Mouse (Mus musculus) limb, embryonic 14.5 days (tissue): ENCODE measurements around the gene Phf1. TPM values are rescaled to one million over a fixed set of nuclear protein-coding genes. Genes with fewer than 3 reads are reported as not detected.

Experiments used
- ATAC-seq: fragments of 200-750 bp; cut with Nextera tagmentation; 2 replicates; pipeline ENCODE4 v1.8.0; 2017; ENCODE audit warnings: low read depth, moderate number of reproducible peaks, moderate TSS enrichment; ENCODE audit not compliant: low FRiP score
- DNase-seq: peaks from one replicate; pipeline ENCODE4 v3.0.0-alpha.2; 2015; ENCODE audit warnings: low spot score
- H3K27ac ChIP-seq: fragments of 300-500 bp; sonication (generic); replicated peaks from 2 replicates; pipeline ENCODE4 v1.5.1; 2014; ENCODE audit warnings: low read depth, mild to moderate bottlenecking, low read length, moderate library complexity, mixed read lengths
- H3K27me3 ChIP-seq: fragments of 300-500 bp; sonication (generic); 2 replicates; pipeline ENCODE4 v1.6.1; 2014; ENCODE audit warnings: low read length, mixed read lengths; ENCODE audit not compliant: control insufficient read depth, insufficient read depth
- H3K36me3 ChIP-seq: fragments of 300-500 bp; sonication (generic); 2 replicates; pipeline ENCODE4 v1.6.1; 2014; ENCODE audit warnings: mild to moderate bottlenecking, low read length, moderate library complexity, mixed read lengths; ENCODE audit not compliant: control insufficient read depth, insufficient read depth
- H3K4me1 ChIP-seq: fragments of 300-500 bp; sonication (generic); 2 replicates; pipeline ENCODE4 v1.6.1; 2014; ENCODE audit warnings: antibody characterized with exemption, low read length, mixed read lengths; ENCODE audit not compliant: control insufficient read depth, insufficient read depth
- H3K4me2 ChIP-seq: fragments of 300-500 bp; sonication (generic); replicated peaks from 2 replicates; pipeline ENCODE4 v1.6.1; 2014; ENCODE audit warnings: low read depth, mild to moderate bottlenecking, low read length, moderate library complexity; ENCODE audit not compliant: severe bottlenecking
- H3K4me3 ChIP-seq: fragments of 300-500 bp; sonication (generic); replicated peaks from 2 replicates; pipeline ENCODE4 v1.5.1; 2014; ENCODE audit warnings: low read length
- H3K9ac ChIP-seq: fragments of 300-500 bp; sonication (generic); 2 replicates; pipeline ENCODE4 v1.6.1; 2014; ENCODE audit warnings: mild to moderate bottlenecking, low read depth, low read length, moderate library complexity; ENCODE audit not compliant: severe bottlenecking
- H3K9me3 ChIP-seq: fragments of 300-500 bp; sonication (generic); 2 replicates; pipeline ENCODE4 v1.6.1; 2016; ENCODE audit warnings: low read length; ENCODE audit not compliant: control insufficient read depth
- POLR2A ChIP-seq: fragments of 200-500 bp; IDR thresholded peaks from 2 replicates; pipeline ENCODE4 v1.8.0; 2012; ENCODE audit warnings: inconsistent platforms, mild to moderate bottlenecking, moderate library complexity, borderline replicate concordance; ENCODE audit not compliant: insufficient read depth, insufficient read length; ENCODE audit errors: extremely low read depth
- WGBS: fragments of 180-500 bp; shearing (Covaris S2); extraction: QIAGEN DNeasy Blood & Tissue Kit; methylation state at CpG from one replicate; pipeline ENCODE4 v1.1.7; 2014; 5-methylcytosine and 5-hydroxymethylcytosine counted together
- microRNA-seq: library from miRNA; unstranded; fragments of <30 nt; microRNA quantifications from one replicate; pipeline ENCODE4, GENCODE M21; 2016
- polyA plus RNA-seq, 2 experiments: library from polyadenylated mRNA; depleted of rRNA in 1 of 2; stranded (reverse) in 1 of 2; unstranded in 1 of 2; fragments of >200 nt; fragmentation: Nextera tagmentation in 1 of 2; extraction: Ambion mirVana in 1 of 2; gene quantifications; 2 replicates each; pipeline versions ENCODE4 v1.2.1 to v1.2.3; 2012 to 2014

Phf1 gene
- polyA plus RNA-seq, 2 experiments: 12.8 to 56.6 TPM

- Histone ChIP-seq H3K27ac (no peak overlapping the region), H3K9me3 (no peaks in the 10 kb centered on the region), H3K9ac (no peak overlapping the region), H3K4me3 (no peak overlapping the region), H3K27me3 (no peaks in the 10 kb centered on the region), H3K36me3 (peaks cover 34% of the 10 kb centered on the region), H3K4me1 (no peaks in the 10 kb centered on the region), H3K4me2 (no peak overlapping the region)
- 67% methylated on average over 2 of the region's 2 CpGs for WGBS
- ATAC-seq (no peak), DNase-seq (no peak)
- TF ChIP-seq POLR2A: no peak
Observed at GRCm38 (mm10) chr17:26981050-26981449, 48.2 kb downstream of the Phf1 start.

- Histone ChIP-seq H3K4me3 (no peak overlapping the region), H3K36me3 (peaks cover 11% of the 10 kb centered on the region), H3K4me2 (no peak overlapping the region), H3K9me3 (no peaks in the 10 kb centered on the region), H3K27me3 (no peaks in the 10 kb centered on the region), H3K27ac (no peak overlapping the region), H3K4me1 (no peaks in the 10 kb centered on the region), H3K9ac (no peak overlapping the region)
- ATAC-seq (no peak), DNase-seq (no peak)
- 93% methylated on average over 4 of the region's 4 CpGs for WGBS
- TF ChIP-seq POLR2A: no peak
Observed at GRCm38 (mm10) chr17:26983382-26983781, 50.5 kb downstream of the Phf1 start.

GRCm38 (mm10) chr17:26985503-26986179, 52.8 kb downstream of the Phf1 start:
- Histone ChIP-seq H3K9ac (no peak overlapping the region), H3K4me3 (no peak overlapping the region), H3K27ac (no peak overlapping the region), H3K36me3 (no peaks in the 10 kb centered on the region), H3K27me3 (no peaks in the 10 kb centered on the region), H3K4me1 (no peaks in the 10 kb centered on the region), H3K9me3 (no peaks in the 10 kb centered on the region), H3K4me2 (no peak overlapping the region)
- TF ChIP-seq POLR2A: no peak
- WGBS: 86% methylated on average over 10 of the region's 10 CpGs
- ATAC-seq (no peak), DNase-seq (no peak)

Small RNA genes lying within 50 kb of the gene (microRNA-seq; reads per million reads assigned to microRNA genes)
- gene Gm27775 (not detected), gene Mir3083 (not detected), gene Mir6968 (0.92 reads per million)

Other genes starting within 250 kb of the Phf1 start
- 4.9 and 5.0 TPM in 2 replicates for gene Crebrf, start 217.4 kb upstream of the Phf1 start, polyA plus RNA-seq (2012; rRNA removed)
- gene Crebrf, start 217.4 kb upstream of the Phf1 start, polyA plus RNA-seq (2014; fragmentation: Nextera tagmentation; extraction: Ambion mirVana): 5.9 and 6.5 TPM in 2 replicates
- 45.6 and 48.7 TPM in 2 replicates for gene Bnip1, start 152.0 kb upstream of the Phf1 start, polyA plus RNA-seq (2012; rRNA removed)
- gene Bnip1, start 152.0 kb upstream of the Phf1 start, polyA plus RNA-seq (2014; fragmentation: Nextera tagmentation; extraction: Ambion mirVana): 49.3 and 49.4 TPM in 2 replicates
- 0.06 and 0.15 TPM in 2 replicates for gene Nkx2-5, start 88.0 kb upstream of the Phf1 start, polyA plus RNA-seq (2012; rRNA removed)
- gene Nkx2-5, start 88.0 kb upstream of the Phf1 start, polyA plus RNA-seq (2014; fragmentation: Nextera tagmentation; extraction: Ambion mirVana): not detected in 2 replicates
- gene Kifc5b, start 16.0 kb upstream of the Phf1 start, polyA plus RNA-seq (2012; rRNA removed): 23.7 TPM in 2 replicates
- gene Kifc5b, start 16.0 kb upstream of the Phf1 start, polyA plus RNA-seq (2014; fragmentation: Nextera tagmentation; extraction: Ambion mirVana): 4.9 and 5.9 TPM in 2 replicates
- gene Cuta, start 6.5 kb downstream of the Phf1 start, polyA plus RNA-seq (2012; rRNA removed): 127 and 172 TPM in 2 replicates
- gene Cuta, start 6.5 kb downstream of the Phf1 start, polyA plus RNA-seq (2014; fragmentation: Nextera tagmentation; extraction: Ambion mirVana): 146 and 158 TPM in 2 replicates
- 82.4 and 111 TPM in 2 replicates for gene Syngap1, start 8.2 kb downstream of the Phf1 start, polyA plus RNA-seq (2012; rRNA removed)
- 2.0 and 2.4 TPM in 2 replicates for gene Syngap1, start 8.2 kb downstream of the Phf1 start, polyA plus RNA-seq (2014; fragmentation: Nextera tagmentation; extraction: Ambion mirVana)
- 12.6 and 14.8 TPM in 2 replicates for gene Zbtb9, start 40.1 kb downstream of the Phf1 start, polyA plus RNA-seq (2012; rRNA removed)
- gene Zbtb9, start 40.1 kb downstream of the Phf1 start, polyA plus RNA-seq (2014; fragmentation: Nextera tagmentation; extraction: Ambion mirVana): 10.0 and 10.6 TPM in 2 replicates
- gene Bak1, start 96.0 kb downstream of the Phf1 start, polyA plus RNA-seq (2012; rRNA removed): 48.6 and 55.3 TPM in 2 replicates
- 7.9 and 11.1 TPM in 2 replicates for gene Bak1, start 96.0 kb downstream of the Phf1 start, polyA plus RNA-seq (2014; fragmentation: Nextera tagmentation; extraction: Ambion mirVana)
- 12.4 and 13.9 TPM in 2 replicates for gene Itpr3, start 124.3 kb downstream of the Phf1 start, polyA plus RNA-seq (2012; rRNA removed)
- 5.1 and 5.6 TPM in 2 replicates for gene Itpr3, start 124.3 kb downstream of the Phf1 start, polyA plus RNA-seq (2014; fragmentation: Nextera tagmentation; extraction: Ambion mirVana)
- gene Uqcc2, start 200.9 kb downstream of the Phf1 start, polyA plus RNA-seq (2012; rRNA removed): 233 and 255 TPM in 2 replicates
- 308 and 343 TPM in 2 replicates for gene Uqcc2, start 200.9 kb downstream of the Phf1 start, polyA plus RNA-seq (2014; fragmentation: Nextera tagmentation; extraction: Ambion mirVana)
- 0.47 and 0.55 TPM in 2 replicates for gene Ip6k3, start 234.7 kb downstream of the Phf1 start, polyA plus RNA-seq (2012; rRNA removed)
- 0.46 and 0.76 TPM in 2 replicates for gene Ip6k3, start 234.7 kb downstream of the Phf1 start, polyA plus RNA-seq (2014; fragmentation: Nextera tagmentation; extraction: Ambion mirVana)